ENCODE assay signal across 8 mouse cellular contexts in genomic region chr8:86884489-86885463, GRCm38 (mm10). TPM values are rescaled to one million over a fixed set of nuclear protein-coding genes. Genes with fewer than 3 reads are reported as not detected.
A peak's percentile ranks its signal among the peaks of the same experiment; 100 is the strongest.
DNase-seq lines count a peak whose midpoint lies in the region; ATAC-seq and TF ChIP-seq lines count a peak whose summit lies in the region.

TSS of gene N4bp1 (minus strand) at chr8:86885258.

- peak within 1 kb of the TSS; percentile 87 for H3K4me3 ChIP-seq in hindbrain, embryonic 12.5 days

- H3K4me1 ChIP-seq in hindbrain, embryonic 12.5 days = peaks cover 24% of the 10 kb centered on the region

- in situ Hi-C loops in Patski (cut with MboI; ENCODE audit: low pct_unique_long_range_greater_than_20kb) = no loop called here

- H3K4me2 ChIP-seq in hindbrain, embryonic 12.5 days (replicated peaks) = peak within 1 kb of the TSS; percentile 78

- H3K27ac ChIP-seq in hindbrain, embryonic 12.5 days = peak within 1 kb of the TSS; percentile 96

- peaks cover 2% of the 10 kb centered on the region; the same call in 1 of the 2 replicates for H3K36me3 ChIP-seq in hindbrain, embryonic 12.5 days

- TF ChIP-seq CTCF in Patski (IDR thresholded peaks at IDR 0.05) = no peak

- peak within 1 kb of the TSS; percentile 93 for H3K9ac ChIP-seq in hindbrain, embryonic 12.5 days

- POLR2A ChIA-PET in Patski (lab: Charles Lee) = interaction anchor here (1.0 to 1.4 kb wide), 2 partner anchors 15 to 249 kb away, joined by 3 to 5 read pairs; no protein-coding TSS in a partner anchor

- peak; percentile 70 for ATAC-seq in Patski
- peak; percentile 94 for ATAC-seq in hindbrain, embryonic 12.5 days (ENCODE audit: low FRiP score)

- no peaks in the 10 kb centered on the region for H3K27me3 ChIP-seq in Patski
- no peaks in the 10 kb centered on the region for H3K27me3 ChIP-seq in hindbrain, embryonic 12.5 days

- CTCF ChIA-PET in Patski (lab: Charles Lee) = no interaction called here

- no peak for DNase-seq in Patski (ENCODE audit: low read depth, low spot score)
- peak; percentile 97 to 99 for DNase-seq in cerebellum, postnatal 10 days
- peak; percentile 88 to 91 for DNase-seq in frontal cortex, postnatal 10 days (ENCODE audit: low spot score in 2 of 2)
- peak; percentile 88 to 95 for DNase-seq in layer of hippocampus, postnatal 14 days (ENCODE audit: low spot score in 2 of 2)
- DNase-seq in lung, postnatal 10 days = peak; percentile 95
- peak; percentile 81 for DNase-seq in ovary, postnatal 14 days (ENCODE audit: low spot score)
- DNase-seq in thymus, postnatal 10 days (ENCODE audit: low spot score in 2 of 2) = peak; percentile 84 to 90

- H3K9me3 ChIP-seq in hindbrain, embryonic 12.5 days (replicated peaks) = no peaks in the 10 kb centered on the region

- WGBS in hindbrain, embryonic 12.5 days = under 1% methylated on average over 104 of the region's 119 CpGs

RNA-seq across cellular contexts. Expression of gene N4bp1, which starts in this region (rescaled TPM):
- polyA plus RNA-seq in Patski (2021) = 35.2 TPM
- 12.2 and 13.2 TPM in 2 replicates for polyA plus RNA-seq in hindbrain, embryonic 12.5 days (2016; fragmentation: Nextera tagmentation; extraction: Ambion mirVana)
- total RNA-seq in layer of hippocampus, postnatal 14 days (2021) = 10 to 100 TPM; 24.8 to 27.5 TPM
